Mouse (Mus musculus) adipocyte (in vitro differentiated cells): ENCODE measurements at regions not wholly inside any gene's neighbourhood (a gene's known extent, or its start where the extent isn't known, plus 50 kb on each side); places are given as distances from the start of the nearest gene placed in this dataset.

Experiments
- DNase-seq: peaks from one replicate; pipeline ENCODE4 v3.0.0-alpha.2; 2016; ENCODE audit warnings: low spot score

DNA sequence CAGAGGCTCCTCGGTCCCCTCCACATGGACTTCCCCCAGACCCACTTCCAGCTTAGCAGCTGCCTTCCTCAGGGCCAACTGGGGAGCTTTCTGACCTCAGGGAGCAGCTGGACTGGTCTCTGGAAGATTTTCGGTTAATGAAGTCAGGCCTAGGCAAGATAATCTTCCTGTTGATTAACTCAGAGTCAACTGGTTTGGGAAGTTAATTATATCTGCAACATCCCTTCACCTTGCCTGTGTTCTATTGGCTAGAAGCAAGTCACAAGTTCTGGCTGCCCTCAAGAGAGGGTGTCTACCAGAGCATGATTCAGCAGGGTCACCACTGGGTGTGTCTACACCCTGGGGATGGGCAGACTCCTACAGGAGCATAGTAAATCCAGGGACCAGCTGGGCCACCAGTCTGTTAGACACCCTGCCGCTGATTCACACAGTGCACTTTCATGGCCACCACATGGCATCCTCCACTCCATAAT is 53.9 kb upstream of the Maml3 start:
- DNase-seq = no peak

DNA sequence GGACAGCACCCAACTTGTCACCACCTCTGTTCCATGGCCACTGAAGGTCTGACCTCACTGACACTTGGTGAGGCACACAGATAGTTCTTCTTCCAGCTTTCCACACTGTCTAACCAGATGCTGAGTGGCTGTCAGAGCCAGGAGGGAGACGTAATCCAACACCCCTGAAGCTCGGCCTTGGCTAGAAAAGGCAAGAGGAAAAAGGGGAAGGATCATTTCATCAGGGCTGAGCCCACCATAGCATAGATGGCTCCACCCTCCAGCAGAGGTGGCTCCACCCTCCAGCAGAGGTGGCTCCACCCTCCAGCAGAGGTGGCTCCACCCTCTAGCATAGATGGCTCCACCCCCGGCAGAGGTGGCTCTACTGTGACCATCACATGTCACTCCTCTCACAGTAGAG is 56.8 kb upstream of the Maml3 start:
- DNase-seq = no peak

DNA sequence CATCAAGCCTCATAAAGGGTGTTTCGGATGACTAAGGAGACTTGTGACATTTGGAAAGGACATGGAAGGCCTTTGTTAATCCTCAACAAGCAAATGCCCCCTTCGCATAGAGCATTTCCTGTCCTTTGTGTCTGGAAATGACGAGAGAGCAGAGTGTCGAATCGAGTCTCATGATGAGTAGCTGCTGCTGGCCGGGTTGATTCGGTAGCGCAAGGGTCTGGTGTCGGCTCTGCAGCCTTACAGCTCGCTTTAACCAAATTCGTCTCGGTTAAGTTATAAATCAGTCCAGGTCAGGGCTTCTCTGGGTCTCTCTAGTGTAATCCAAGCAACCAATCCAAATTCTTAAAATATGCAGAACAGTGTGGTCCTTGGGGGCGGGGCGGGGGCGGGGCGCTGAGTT is 59.1 kb upstream of the Maml3 start:
- DNase-seq = no peak

DNA sequence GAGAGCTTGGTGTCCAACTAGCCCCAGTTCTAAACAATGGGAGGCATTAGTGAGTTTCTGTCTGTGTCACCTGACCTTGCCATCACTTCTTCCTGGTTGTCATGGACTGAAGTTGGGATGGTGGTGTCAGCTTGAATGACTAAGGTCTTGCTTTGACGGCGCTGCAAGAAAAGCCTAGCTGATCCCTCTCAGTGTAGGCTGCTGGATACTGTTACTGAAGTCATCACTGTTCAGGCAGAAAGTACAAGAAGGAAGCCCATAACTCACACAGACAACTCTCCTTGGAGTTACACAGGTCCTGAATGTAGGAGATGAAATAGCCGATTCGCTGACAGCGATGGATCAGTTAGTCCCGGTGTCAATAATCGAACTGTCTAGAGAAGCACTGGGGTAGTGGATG is 62.5 kb upstream of the Maml3 start:
- no peak for DNase-seq

DNA sequence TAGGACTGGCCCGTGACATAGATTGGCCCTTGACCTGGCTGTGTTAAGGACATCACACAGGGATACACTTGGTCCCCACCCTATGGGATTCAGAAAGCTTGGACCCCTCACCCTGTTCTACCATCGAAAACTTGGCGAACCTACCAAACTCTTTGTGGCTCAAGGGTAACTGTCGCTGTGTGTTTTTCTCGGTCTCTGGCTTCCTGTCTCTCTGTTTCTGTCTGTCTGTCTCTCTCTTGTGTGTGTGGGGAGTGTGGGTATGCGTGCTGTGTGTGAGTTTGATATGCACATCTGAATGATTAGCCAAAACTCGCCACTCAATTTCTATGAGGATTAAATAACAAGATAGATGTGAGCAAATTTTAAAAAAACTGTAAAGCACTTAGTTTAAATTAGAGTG is 66.0 kb upstream of the Maml3 start:
- DNase-seq = no peak

DNA sequence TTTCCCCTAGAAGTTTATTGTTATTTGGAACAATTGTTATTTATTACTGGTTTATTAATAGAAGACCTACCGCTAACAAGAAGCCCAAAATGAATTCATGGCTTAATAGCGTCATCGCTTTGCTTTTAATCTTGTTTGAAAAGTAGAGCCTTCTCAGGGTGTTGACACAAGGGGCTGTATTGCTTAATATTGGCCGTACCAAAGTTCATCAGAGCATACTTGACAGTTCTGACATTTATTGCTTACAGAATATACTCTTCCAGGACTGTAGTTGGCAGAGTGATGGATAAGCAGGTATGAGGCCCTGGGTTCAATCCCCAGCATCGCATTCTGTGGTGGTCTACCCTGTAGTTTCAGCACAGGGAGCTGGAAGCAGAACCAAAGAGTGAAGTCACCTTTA is 66.4 kb upstream of the Maml3 start:
- peak; percentile 44 for DNase-seq

DNA sequence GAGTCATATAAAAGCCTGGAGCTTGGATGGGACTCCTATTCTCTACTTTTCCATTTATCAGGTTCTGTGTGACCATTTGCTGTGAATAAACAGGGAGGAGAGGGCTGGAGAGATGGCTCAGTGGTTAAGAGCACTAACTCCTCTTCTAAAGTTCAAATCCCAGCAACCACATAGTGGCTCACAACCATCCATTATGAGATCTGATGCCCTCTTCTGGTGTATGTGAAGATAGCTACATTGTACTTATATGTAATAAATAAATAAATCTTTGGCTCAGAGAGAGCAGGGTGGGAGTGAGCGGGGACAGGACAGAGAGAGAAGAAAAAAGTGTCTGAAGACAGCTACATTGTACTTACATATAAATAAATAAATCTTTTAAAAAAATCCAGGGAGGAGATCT is 68.6 kb upstream of the Maml3 start:
- no peak for DNase-seq

DNA sequence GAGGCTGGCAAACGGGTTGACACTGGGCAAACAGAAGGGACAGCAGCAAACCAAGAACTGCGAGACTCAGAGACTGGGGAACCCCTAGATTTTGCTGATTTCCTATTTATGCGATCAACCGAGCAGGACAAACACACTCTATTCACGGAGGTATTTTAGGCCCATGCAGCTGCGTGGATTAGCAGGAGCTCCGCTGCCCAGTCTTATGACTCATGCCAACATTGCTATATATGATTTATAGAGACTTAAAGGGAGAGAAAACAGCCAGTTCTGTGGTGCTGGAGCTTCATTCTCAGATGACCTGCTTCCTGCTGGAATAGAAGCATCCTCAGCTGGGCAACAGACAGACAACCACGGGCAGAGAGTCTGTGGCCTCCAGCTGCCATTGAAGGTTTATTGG is 71.2 kb upstream of the Maml3 start:
- no peak for DNase-seq

DNA sequence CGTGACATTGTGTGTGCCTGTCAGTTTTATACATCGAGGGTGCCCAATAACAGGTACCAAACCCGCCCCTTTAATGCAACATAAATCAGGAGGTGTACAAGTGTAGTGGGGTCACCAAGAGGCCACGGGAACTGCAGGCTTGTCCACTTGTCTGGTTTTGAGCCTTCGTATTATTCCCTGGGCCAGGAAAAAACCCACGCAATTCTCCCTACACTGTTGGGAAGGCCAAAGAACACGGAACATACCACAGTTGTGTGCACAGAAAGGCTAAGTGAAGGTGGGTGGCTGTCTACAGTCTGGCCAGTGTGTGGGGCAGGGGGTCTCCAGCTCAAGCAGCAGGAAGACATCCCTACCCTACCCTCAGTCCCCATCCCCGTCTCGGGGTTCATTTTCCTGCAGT is 74.0 kb upstream of the Maml3 start:
- DNase-seq = no peak

DNA sequence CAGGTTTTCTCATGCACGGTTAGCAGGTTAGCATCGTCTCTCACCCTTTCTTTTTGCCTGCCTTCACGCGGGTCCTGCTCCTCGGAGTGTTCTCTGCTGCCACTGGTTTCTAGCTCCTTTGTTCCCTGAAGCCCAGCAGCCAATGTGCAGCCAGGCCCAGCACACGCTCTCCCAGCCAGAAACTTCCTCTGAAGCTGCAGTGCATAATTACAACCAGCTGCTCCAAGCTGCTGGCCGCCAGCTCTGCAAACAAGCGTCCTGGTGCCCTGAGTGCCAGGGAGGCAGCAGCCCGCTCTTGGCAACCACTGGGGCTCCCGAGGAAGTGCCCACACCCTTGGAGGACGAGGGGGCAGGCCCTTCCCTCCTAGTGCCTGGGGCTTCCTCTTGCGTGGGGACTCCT is 74.8 kb upstream of the Maml3 start:
- peak; percentile 89 for DNase-seq

DNA sequence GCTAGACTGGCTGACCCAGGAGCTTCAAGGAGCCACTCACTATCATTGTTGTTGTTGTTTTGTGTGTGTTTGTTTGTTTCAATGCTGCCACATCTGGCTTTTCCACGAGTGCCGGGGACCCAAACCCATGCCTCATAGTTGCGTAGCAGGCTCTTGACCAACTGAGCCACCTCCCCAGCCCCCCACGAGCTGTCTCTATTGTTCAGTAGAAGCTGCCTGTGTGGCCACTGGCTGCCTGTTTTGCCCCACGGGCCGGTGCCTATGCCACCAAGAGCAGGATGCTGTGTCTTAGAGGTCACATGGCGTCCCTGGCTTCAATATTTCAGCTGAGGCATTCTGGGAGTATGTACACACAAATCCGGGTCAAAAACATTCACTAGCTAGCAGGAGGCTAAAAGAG is 75.4 kb upstream of the Maml3 start:
- peak; percentile 85 for DNase-seq

DNA sequence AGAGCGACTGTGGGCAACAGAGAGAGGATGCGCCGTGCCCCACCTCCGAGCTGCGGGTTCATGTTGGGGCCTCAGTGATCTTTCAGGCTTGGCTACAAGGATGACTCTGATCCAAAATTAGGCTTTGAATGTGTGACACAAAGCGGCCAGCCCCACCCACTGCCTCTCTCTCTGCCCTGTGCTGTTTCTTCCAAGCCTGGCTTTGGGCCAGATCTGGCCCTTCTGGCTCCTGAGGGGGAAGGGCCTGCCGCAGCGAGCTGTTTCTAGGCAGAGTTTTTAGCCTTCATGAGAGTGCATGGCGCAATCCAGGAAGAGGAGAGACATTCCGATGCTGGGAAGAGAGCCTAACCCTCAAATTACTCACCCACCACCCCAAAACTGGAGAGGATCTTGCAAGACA is 75.9 kb upstream of the Maml3 start:
- DNase-seq = peak; percentile 98

DNA sequence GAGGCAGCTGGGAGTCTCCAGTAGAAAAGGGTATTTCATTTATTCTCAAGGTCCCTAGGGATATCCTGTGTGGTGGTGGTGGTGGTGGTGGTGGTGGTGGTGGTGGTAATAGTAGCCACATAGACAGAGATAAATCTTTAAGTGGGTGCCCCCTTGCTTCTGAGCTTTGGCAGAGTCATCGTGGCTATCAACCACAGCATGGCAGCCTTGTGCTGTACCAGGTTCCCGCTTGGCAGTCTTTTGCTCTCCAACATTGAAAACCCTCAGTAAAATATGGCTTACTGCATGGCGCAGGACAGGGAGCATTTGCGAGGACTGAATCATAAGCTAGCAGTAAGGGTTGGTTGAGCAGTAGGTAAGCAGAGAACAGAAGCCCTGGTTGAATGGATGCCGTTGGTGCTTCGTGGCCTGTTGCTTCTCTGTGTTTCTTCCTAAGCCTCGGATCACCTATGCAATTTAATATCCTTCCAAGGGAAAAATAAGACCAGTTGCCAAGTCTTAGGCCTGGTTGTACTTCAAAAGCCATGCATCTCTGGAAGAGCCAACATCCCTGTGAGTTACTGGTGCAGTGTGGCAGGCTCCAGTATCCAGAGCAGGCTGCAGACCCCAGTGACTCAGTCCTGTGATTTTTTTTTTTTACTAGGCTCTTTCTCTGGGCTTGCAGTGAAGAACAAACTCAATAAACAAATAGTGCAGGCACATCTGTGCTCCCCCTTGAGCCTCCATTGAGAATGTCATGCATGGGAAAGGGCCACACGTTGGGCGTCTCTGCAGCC is 76.6 kb upstream of the Maml3 start:
- no peak for DNase-seq

DNA sequence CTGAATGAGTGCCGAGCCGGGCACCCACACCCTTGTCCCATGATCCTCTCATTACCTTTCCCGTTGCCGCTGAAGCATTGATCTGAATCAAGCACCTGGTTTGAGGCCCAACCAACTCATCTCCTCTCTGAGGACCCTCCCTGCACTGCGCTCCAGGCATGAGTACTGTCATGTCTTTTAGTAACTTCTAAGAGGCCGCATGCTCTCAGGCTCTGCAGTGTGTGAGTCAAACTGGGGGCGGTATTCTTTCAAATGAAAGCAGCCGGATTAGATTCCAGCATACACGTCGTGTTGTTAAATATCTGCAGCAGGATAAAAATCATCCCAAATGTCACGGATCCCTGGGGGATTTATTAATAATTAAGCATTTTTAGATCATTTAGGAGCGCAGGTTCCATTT is 79.4 kb upstream of the Maml3 start:
- DNase-seq = no peak

DNA sequence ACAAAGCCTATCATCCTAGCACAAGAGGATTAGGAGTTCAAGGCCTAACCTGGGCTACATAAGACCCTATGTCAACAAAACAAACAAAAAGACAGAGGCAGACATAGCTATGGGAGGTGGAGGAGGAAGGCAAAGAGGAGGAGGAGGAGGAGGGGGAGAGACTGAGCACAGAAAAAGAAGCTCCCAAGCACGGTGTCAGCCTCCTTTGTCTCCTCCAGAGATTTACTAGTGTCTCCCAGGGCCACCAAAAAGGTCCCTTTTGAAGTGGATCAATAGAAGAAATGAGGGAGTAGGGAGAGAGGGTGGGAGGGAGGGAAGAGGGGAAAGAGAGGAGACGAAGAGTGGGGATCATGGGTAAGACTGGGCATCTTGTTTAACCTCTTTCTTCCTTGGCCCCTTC is 80.5 kb upstream of the Maml3 start:
- no peak for DNase-seq

DNA sequence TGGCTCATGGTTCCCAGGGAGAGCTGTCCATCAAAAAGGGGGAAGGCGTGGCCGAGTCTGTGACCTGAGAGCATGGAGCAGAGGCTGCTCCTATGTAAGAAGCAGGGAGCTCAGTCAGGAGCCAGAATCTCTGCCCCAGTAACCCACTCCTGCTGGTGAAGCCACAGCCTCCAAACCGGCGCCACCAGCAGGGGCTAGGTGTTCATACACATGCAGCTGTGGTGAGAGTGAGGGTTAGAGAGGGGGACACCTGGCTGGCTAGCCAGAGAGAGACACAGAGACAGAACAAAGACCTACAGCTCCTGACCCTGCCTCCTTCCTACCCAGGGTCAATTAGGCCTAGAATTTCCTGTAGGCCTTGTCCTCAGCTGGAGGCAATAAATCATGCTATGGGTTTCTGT is 80.7 kb upstream of the Foxo1 start:
- no peak for DNase-seq

DNA sequence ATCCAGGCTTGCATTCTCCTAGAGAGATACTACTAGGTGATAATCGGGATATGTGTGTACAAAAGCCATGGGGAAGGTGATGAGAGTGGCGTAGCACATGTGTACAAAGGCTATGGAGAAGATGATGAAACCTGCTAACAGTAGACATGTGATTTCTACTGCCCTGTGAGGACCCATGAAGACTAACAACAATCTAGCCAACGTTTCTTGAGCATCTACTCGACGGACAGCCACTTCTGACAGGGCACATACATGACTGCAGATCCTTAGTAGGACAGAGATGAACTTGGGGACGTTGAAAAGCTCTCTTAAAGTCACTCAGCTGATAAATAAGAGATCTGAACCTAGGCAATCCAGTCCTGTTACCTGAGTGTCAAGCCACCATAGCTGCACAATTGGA is 79.8 kb upstream of the Foxo1 start:
- no peak for DNase-seq

DNA sequence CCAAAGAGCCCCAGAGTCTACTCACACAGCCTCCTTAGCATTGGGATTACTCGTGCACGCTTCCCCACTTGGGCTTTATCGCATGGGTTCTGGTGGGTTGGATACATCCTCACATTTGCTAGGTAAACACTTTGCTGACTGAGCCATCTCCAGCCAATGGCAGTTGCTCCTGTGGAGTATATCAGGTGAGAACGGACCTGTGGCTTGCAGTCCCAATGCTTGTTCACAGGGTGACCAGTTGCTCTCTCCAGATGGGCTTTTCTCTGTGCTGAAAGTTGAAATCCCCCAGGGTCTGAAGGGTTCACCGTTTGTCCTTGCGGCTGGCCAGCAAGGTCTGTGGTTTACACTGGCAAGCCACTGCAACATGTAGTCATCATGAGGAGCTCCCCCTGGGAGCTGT is 79.1 kb upstream of the Foxo1 start:
- no peak for DNase-seq

DNA sequence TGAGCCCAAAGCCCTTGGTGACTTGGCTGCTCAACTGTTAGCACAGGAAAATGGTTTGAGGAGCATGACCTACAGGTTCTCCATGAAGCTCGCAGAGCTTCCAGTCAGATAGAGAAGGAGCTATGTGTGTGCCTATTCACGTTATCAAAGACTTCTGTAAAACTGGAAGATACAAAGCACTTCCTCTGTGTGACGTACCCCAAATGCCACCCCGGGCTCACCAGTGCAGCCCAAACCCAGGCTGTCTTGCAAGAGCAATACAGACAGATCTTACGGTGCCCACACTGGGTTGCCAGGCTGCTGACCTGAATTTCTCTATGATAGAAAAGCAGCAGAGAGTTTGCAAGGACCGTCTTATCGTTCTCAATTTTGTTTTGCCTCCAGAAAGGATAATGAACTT is 78.1 kb upstream of the Foxo1 start:
- no peak for DNase-seq

DNA sequence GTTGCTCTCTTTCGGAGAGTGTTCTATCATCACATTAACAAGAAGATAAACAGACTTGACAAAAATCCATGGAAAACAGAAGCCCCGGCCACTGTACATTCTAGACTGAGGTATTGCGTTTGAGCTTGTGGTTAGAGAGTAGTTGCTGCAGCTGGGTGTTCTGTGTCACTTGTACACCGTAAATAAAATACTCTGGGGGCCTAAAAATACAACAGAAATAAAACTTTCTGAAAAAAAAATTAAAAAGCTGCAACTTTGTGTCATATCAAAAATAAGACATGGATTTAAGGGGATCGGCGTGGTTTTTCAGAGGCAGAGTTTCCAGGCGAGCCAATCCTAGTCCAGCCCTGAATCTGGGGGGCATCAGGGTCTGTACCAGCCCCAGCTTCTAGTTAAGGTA is 75.1 kb upstream of the Foxo1 start:
- DNase-seq = no peak

DNA sequence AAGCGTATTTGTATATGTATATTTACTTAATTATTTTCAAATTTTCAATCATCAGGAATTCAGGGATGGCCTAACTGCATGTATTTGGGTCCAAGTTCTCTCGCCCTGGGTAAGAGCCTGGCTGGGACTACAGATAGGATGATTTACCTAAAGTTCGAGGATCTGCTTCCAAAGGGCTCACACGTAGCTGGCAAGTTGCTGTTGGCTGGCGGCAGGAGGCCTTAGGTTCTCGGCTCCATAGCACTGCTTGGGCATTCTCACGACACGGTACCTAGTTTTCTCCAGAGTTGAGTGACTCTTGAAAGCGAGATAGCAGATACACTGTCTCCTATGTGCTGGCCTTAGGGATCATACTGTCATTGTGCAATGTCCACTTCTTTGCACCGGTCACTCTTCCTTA is 73.9 kb upstream of the Foxo1 start:
- no peak for DNase-seq

DNA sequence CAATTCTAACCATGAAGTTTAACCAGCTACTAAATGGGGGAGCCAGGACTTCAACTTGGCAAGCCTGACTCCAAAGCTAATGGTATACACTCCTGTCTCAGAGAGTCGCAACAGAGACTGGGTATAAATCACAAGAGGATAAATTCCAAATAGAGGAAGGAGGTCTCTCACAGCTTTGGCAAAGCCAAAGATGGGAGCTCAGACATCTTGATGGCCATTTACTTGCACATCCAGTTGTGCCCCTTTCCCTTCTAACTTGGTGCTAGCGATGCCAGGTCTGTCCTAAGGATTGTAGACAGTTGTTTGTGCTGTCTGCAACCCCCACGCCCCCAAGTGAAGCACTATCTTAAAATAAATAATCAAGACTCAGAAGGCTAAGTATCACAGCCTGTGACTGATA is 72.7 kb upstream of the Foxo1 start:
- DNase-seq = no peak

DNA sequence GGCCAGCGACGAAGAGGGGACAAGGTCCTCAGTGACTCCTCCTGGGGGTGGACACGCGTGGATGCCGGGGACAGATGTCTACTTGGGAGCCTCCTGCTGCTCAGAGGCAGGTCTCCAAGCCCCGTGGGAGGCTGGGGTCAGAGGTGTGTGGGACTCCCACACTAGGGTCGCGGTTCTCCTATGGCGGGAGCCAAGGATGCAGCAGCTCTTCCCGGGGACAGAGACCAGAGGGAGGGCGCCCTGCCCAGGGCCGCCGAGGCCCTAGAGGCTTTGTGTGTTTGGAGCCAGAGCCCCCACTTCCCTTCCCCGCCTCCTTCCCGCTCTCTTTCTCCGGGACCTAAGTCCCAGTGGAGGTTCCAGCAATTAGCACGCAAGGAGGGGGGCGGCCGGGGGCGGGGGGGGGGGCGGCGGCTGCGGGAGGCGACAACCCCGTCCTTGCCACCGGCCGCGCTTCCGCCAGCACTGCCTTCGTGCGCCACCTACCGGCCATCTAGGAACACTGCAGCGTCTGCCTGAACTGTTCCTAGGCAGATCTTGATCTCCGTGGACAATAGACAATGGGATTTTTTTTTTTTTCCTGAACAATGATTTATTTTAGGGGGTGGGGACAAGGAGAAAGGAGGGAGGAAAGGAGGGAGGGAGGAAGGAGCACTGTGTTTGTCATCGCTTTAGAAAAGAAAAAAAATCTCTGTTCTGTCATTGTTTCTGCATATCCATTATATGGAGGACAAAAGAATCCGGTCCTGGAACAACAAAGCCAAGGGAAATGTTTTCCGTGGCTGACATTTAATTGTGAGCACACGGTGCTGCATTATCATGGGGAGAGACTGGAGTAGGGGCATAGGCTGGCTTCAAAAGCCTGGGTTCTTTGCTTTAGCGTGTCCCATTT is 71.8 kb upstream of the Foxo1 start:
- DNase-seq = peak; percentile 85

DNA sequence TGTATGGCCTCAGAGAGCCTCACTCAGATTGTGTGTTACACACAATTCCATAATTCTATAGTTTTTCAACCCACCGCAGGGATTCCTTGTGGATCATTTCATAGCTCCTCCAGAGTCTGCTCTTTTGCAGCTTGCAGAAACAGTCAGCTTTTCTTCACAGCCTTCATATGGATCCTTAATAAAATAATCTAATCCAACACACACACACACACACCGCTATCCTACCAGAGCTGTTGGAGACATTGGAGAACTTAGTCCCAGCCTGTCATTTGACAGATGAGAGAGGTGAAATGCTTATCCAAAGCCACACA is 71.2 kb upstream of the Foxo1 start:
- DNase-seq = no peak
